Mouse (Mus musculus): ENCODE data around the gene Igfbp2. TPM values are rescaled to one million over a fixed set of nuclear protein-coding genes. Genes with fewer than 3 reads are reported as not detected.

Gene Igfbp2
- polyA plus RNA-seq, 1 experiment from 2014 or later: 708 TPM

GRCm38 (mm10) chr1:72873078-72873477 lies 48.8 kb downstream of the Igfbp2 start:
- Histone ChIP-seq H3K27ac (ENCODE audit: low read depth, low read length) (peak overlapping the region; percentile 80), H3K27me3 (ENCODE audit: control insufficient read depth, insufficient read depth, low read length) (peaks cover 3% of the 10 kb centered on the region; the same call in 1 of the 2 replicates), H3K4me3 (ENCODE audit: low read depth, low read length) (peak overlapping the region; percentile 64), H3K9ac (ENCODE audit: low read length) (peak overlapping the region; percentile 75), H3K4me1 (replicated peaks; ENCODE audit: control insufficient read depth, insufficient read depth, low read length) (peaks cover 6% of the 10 kb centered on the region; the same call in 1 of the 2 replicates), H3K36me3 (ENCODE audit: control insufficient read depth, insufficient read depth, low read length) (no peaks in the 10 kb centered on the region), H3K4me2 (ENCODE audit: low read depth, low read length, severe bottlenecking) (peak overlapping the region; percentile 75), H3K9me3 (ENCODE audit: control insufficient read depth, low read length) (no peaks in the 10 kb centered on the region)
- ATAC-seq (replicated peaks; ENCODE audit: low FRiP score): no peak
- WGBS: under 1% methylated on average over 16 of the region's 16 CpGs
- DNase-seq (ENCODE audit: low spot score): peak; percentile 64

GRCm38 (mm10) chr1:72873511-72874286 lies 49.4 kb downstream of the Igfbp2 start:
- Histone ChIP-seq H3K9me3 (ENCODE audit: control insufficient read depth, low read length) (no peaks in the 10 kb centered on the region), H3K27ac (ENCODE audit: low read depth, low read length) (peak overlapping the region; percentile 80), H3K27me3 (ENCODE audit: control insufficient read depth, insufficient read depth, low read length) (peaks cover 3% of the 10 kb centered on the region; the same call in 1 of the 2 replicates), H3K4me3 (ENCODE audit: low read depth, low read length) (peak overlapping the region; percentile 64), H3K4me1 (replicated peaks; ENCODE audit: control insufficient read depth, insufficient read depth, low read length) (peaks cover 6% of the 10 kb centered on the region; the same call in 1 of the 2 replicates), H3K9ac (ENCODE audit: low read length) (peak overlapping the region; percentile 75), H3K4me2 (ENCODE audit: low read depth, low read length, severe bottlenecking) (peak overlapping the region; percentile 75), H3K36me3 (ENCODE audit: control insufficient read depth, insufficient read depth, low read length) (no peaks in the 10 kb centered on the region)
- under 1% methylated on average over 43 of the region's 43 CpGs for WGBS
- ATAC-seq (replicated peaks; ENCODE audit: low FRiP score) (0 out of 2 replicates have a peak, but pooled peaks have one; percentile 8), DNase-seq (ENCODE audit: low spot score) (peak; percentile 81)

- ATAC-seq (replicated peaks; ENCODE audit: low FRiP score) (peak; percentile 63), DNase-seq (ENCODE audit: low spot score) (peak; percentile 89)
- H3K27me3 ChIP-seq (ENCODE audit: control insufficient read depth, insufficient read depth, low read length): peaks cover 3% of the 10 kb centered on the region; the same call in 1 of the 2 replicates
- under 1% methylated on average over 38 of the region's 38 CpGs for WGBS
- peak within 1 kb of the TSS; percentile 75 for H3K9ac ChIP-seq (ENCODE audit: low read length)
- H3K4me1 ChIP-seq (replicated peaks; ENCODE audit: control insufficient read depth, insufficient read depth, low read length): peaks cover 6% of the 10 kb centered on the region; the same call in 1 of the 2 replicates
- peak within 1 kb of the TSS; percentile 75 for H3K4me2 ChIP-seq (ENCODE audit: low read depth, low read length, severe bottlenecking)
- peak within 1 kb of the TSS; percentile 80 for H3K27ac ChIP-seq (ENCODE audit: low read depth, low read length)
- no peaks in the 10 kb centered on the region for H3K9me3 ChIP-seq (ENCODE audit: control insufficient read depth, low read length)
- no peaks in the 10 kb centered on the region for H3K36me3 ChIP-seq (ENCODE audit: control insufficient read depth, insufficient read depth, low read length)
- peak within 1 kb of the TSS; percentile 64 for H3K4me3 ChIP-seq (ENCODE audit: low read depth, low read length)
Measured at GRCm38 (mm10) chr1:72874287-72875211, 50.2 kb downstream of the Igfbp2 start, which contains the start of gene Igfbp5. Gene Igfbp5, minus strand, starts transcription at chr1:72874884.

- WGBS: 8% methylated on average over 3 of the region's 3 CpGs
- peaks cover 6% of the 10 kb centered on the region; the same call in 1 of the 2 replicates for H3K4me1 ChIP-seq (replicated peaks; ENCODE audit: control insufficient read depth, insufficient read depth, low read length)
Measured at GRCm38 (mm10) chr1:72875708-72876107, 51.4 kb downstream of the Igfbp2 start.

GRCm38 (mm10) chr1:72876111-72876510 lies 51.8 kb downstream of the Igfbp2 start:
- no peaks in the 10 kb centered on the region for H3K9me3 ChIP-seq (ENCODE audit: control insufficient read depth, low read length)
- peaks cover 6% of the 10 kb centered on the region; the same call in 1 of the 2 replicates for H3K4me1 ChIP-seq (replicated peaks; ENCODE audit: control insufficient read depth, insufficient read depth, low read length)
- H3K27me3 ChIP-seq (ENCODE audit: control insufficient read depth, insufficient read depth, low read length): peaks cover 3% of the 10 kb centered on the region; the same call in 1 of the 2 replicates
- no peak overlapping the region for H3K4me2 ChIP-seq (ENCODE audit: low read depth, low read length, severe bottlenecking)
- no peak overlapping the region for H3K9ac ChIP-seq (ENCODE audit: low read length)
- H3K27ac ChIP-seq (ENCODE audit: low read depth, low read length): no peak overlapping the region
- ATAC-seq (replicated peaks; ENCODE audit: low FRiP score) (no peak), DNase-seq (ENCODE audit: low spot score) (no peak)
- 56% methylated on average over 3 of the region's 3 CpGs for WGBS
- H3K36me3 ChIP-seq (ENCODE audit: control insufficient read depth, insufficient read depth, low read length): no peaks in the 10 kb centered on the region
- H3K4me3 ChIP-seq (ENCODE audit: low read depth, low read length): no peak overlapping the region

More at GRCm38 (mm10) chr1:72875708-72876107, 51.4 kb downstream of the Igfbp2 start:
- DNase-seq (ENCODE audit: low spot score) (no peak), ATAC-seq (replicated peaks; ENCODE audit: low FRiP score) (no peak)
- H3K9me3 ChIP-seq (ENCODE audit: control insufficient read depth, low read length): no peaks in the 10 kb centered on the region
- H3K36me3 ChIP-seq (ENCODE audit: control insufficient read depth, insufficient read depth, low read length): no peaks in the 10 kb centered on the region
- peak overlapping the region; percentile 75 for H3K4me2 ChIP-seq (ENCODE audit: low read depth, low read length, severe bottlenecking)
- H3K27me3 ChIP-seq (ENCODE audit: control insufficient read depth, insufficient read depth, low read length): peaks cover 3% of the 10 kb centered on the region; the same call in 1 of the 2 replicates
- H3K4me3 ChIP-seq (ENCODE audit: low read depth, low read length): no peak overlapping the region
- H3K9ac ChIP-seq (ENCODE audit: low read length): no peak overlapping the region
- H3K27ac ChIP-seq (ENCODE audit: low read depth, low read length): no peak overlapping the region

- Histone ChIP-seq H3K4me3 (ENCODE audit: low read depth, low read length) (no peak overlapping the region), H3K9ac (ENCODE audit: low read length) (no peak overlapping the region), H3K4me1 (replicated peaks; ENCODE audit: control insufficient read depth, insufficient read depth, low read length) (peaks cover 6% of the 10 kb centered on the region; the same call in 1 of the 2 replicates), H3K9me3 (ENCODE audit: control insufficient read depth, low read length) (no peaks in the 10 kb centered on the region), H3K36me3 (ENCODE audit: control insufficient read depth, insufficient read depth, low read length) (no peaks in the 10 kb centered on the region), H3K4me2 (ENCODE audit: low read depth, low read length, severe bottlenecking) (no peak overlapping the region), H3K27me3 (ENCODE audit: control insufficient read depth, insufficient read depth, low read length) (peaks cover 3% of the 10 kb centered on the region; the same call in 1 of the 2 replicates), H3K27ac (ENCODE audit: low read depth, low read length) (no peak overlapping the region)
- WGBS: 0% methylated on average over 3 of the region's 3 CpGs
- DNase-seq (ENCODE audit: low spot score) (no peak), ATAC-seq (replicated peaks; ENCODE audit: low FRiP score) (no peak)
Measured at GRCm38 (mm10) chr1:72877892-72878291, 53.6 kb downstream of the Igfbp2 start.

- Histone ChIP-seq H3K36me3 (ENCODE audit: control insufficient read depth, insufficient read depth, low read length) (no peaks in the 10 kb centered on the region), H3K27ac (ENCODE audit: low read depth, low read length) (no peak overlapping the region), H3K4me2 (ENCODE audit: low read depth, low read length, severe bottlenecking) (no peak overlapping the region), H3K4me3 (ENCODE audit: low read depth, low read length) (no peak overlapping the region), H3K4me1 (replicated peaks; ENCODE audit: control insufficient read depth, insufficient read depth, low read length) (peaks cover 6% of the 10 kb centered on the region; the same call in 1 of the 2 replicates), H3K27me3 (ENCODE audit: control insufficient read depth, insufficient read depth, low read length) (peaks cover 3% of the 10 kb centered on the region; the same call in 1 of the 2 replicates), H3K9ac (ENCODE audit: low read length) (no peak overlapping the region), H3K9me3 (ENCODE audit: control insufficient read depth, low read length) (no peaks in the 10 kb centered on the region)
- DNase-seq (ENCODE audit: low spot score) (no peak), ATAC-seq (replicated peaks; ENCODE audit: low FRiP score) (no peak)
- 71% methylated on average over 25 of the region's 25 CpGs for WGBS
Measured at GRCm38 (mm10) chr1:72878473-72879318, 54.4 kb downstream of the Igfbp2 start.
